Mouse (Mus musculus) cerebellum, postnatal 36 days (tissue): ENCODE results near the gene Hspa1b.

Experiments
- DNase-seq, 2 experiments: peaks; one replicate each; pipeline ENCODE4 v3.0.0; 2021 to 2022; ENCODE audit warnings: mixed read lengths in 2 of 2

The Hspa1b gene

DNA sequence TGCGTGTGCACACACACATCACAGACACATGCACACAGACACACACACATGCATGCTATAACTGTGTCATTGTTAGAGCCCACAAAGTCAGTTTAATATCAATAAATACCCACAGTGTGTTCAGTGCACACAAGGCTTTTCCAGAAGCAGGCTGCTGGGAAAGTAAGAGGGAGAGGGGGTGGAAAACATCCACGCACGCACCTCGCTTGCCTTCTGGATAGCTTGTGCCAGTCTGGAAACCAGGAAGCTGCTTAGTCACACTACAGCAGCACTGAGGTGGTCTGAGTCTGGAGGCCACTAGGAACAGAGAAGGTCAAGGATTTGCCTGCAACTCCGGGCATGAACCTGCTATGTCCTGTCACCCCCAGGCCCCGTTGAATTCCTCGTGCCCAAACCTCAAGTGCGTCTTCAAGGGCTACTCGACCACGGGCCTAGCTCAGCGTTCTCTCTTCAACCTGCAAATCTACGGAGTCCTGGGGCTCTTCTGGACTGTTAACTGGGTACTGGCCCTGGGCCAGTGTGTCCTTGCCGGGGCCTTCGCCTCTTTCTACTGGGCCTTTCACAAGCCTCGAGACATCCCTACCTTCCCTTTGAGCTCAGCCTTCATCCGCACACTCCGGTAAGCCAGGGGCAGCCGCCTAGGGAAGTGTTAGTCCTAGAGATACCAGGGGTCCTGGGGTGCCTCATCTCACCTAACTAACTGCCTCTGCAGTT is 31.6 kb downstream of the Hspa1b start:
- DNase-seq: no peak

- no peak for DNase-seq
These were observed 34.8 kb downstream of the Hspa1b start for GRCm38 (mm10) chr17:34924258-34924657.

- DNase-seq: no peak
These were observed 36.1 kb downstream of the Hspa1b start for GRCm38 (mm10) chr17:34922939-34923338.

DNA sequence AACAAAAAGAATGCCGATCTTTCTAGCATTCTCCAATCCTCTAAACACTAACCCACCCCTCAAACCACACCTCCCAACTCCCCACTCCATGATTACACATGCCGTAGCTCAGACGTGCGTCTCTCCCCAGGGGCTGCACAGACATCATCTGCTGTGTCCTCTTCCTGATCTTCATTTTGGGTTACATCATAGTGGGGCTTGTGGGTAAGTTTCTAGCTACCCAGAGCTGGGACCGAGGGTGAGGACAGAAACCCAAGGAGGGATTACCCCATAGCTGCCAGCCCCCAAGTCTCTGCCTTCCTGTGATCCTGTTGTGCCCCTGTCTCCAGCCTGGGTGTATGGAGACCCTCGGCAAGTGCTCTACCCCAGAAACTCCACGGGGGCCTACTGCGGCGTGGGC is 41.9 kb downstream of the Hspa1b start:
- no peak for DNase-seq

DNA sequence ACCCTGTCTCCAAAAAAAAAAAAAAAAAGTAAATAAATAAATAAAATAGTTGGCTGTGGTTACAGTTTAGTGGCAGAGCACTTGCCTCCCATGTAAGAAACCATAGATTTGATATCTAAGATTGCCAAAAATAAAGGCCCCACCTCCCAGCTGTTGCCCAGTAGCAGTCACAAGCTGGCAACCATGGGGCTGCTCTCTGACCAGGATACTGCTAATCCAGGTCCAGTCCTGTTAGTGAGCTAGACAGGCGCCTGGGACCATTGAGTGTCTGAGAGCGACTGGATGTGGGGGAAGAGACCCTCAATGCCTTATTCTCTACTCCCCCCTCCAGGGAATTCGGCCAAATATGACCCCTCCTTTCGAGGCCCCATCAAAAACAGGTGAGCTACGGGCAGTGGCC is 42.7 kb downstream of the Hspa1b start:
- no peak for DNase-seq

DNA sequence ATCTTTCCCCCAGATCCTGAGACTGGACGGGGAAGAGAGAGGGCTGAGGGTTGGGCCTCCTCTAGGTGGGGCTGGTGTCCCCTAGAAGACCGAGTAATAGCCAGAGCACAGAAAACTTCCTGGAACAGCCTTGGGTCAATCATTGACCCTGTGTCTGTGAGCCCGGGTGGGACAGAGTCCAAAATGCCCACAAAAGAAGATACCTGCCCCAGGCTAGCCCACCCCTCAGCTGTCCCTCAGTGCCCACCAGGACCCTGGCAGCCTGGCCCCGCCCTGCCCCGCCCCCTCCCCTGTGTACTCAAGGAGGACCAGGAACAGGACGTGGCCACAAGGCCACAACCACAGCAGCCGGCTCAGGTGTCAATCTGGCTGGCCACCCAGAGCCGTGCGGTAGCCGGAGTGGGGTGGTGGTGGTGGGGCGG is 43.6 kb downstream of the Hspa1b start:
- DNase-seq: no peak

DNA sequence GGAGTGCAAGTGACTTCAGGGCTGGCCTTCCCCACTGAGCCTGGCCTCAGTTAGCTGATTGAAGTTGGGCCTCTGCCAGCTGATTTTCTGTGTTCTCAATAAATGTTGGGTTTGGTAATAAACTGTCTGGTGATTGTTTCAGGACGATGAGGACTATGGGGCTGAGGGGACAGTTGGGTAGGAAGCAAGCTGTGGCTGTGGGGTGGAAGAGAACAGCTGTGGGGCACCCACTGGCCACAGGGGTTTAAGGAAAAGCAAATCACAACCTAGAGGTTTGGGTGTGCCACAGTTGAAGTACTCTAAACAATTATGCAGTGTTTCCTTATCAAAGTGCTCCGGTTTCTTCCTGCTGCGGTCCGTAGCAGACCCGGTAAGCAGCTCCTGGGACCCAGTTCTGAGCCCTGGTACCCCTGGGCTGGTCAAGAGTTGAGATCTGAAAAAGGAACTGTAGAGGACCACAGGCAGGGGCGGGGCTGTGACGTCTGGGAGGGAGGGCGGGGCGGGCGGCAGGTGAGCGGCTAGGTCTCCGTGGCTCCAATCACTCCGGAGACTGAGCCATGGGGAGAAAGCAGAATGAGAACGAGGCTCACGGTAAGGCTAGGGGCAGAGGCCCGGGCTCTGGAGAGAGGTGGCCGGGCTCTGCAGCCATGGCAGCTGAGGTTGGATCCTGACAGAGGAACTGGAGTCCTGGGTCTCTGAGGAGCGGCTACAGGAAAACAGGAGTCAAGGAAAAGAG is 44.9 kb downstream of the Hspa1b start, which contains the start of gene Slc44a4:
Slc44a4 (plus strand) TSS at position 537 of the 736 bp plus-strand sequence.
- no peak for DNase-seq

DNA sequence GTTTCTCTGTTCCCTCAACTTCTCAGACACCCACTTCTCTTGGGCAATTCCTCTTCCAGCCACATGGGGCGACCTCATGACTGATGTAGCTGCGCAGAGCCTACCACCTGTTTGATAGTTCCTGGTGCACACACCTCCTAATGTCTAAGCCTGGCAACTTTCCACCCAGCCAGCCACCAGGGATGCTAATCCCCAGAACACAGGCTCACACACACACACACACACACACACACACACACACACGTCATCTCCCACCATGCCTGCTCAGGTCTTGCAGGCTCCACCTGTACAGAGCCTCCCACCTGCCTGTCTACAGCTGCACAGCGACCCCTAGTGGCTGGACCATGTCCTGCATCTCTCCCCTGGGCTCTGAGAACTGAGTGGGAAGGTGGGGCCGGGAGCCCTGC is 47.1 kb downstream of the Hspa1b start:
- DNase-seq: peak; percentile 75 to 78

DNA sequence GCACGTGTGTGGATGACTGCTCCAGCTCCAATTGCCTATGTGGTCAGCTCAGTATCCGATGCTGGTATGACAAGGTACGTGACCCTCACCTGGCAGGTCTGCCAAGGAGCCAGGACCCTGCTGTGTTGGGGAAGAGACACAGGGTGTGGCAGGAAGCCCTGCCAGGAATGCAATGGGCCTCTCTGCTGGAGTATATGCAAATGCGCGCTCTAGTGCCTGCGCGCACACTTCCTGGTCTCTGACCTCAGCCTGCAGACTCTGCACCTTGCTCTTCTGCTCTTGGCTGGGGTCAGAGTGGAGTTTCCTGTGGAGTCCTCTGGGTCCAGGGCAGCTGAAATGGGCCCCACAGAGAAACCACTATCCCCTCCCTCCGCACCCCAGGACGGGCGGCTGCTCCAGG is 48.1 kb downstream of the Hspa1b start:
- DNase-seq: no peak
